Mouse (Mus musculus) urinary bladder, postnatal 10 days (tissue): ENCODE measurements around the gene D2hgdh.

ENCODE experiments used
- DNase-seq: peaks from one replicate; pipeline ENCODE4 v3.0.0; 2022; ENCODE audit warnings: low spot score

The D2hgdh gene

GRCm38 (mm10) chr1:93824609-93825008 is at the start of gene D2hgdh:
TSS of gene D2hgdh (plus strand) at chr1:93824909.
- no peak for DNase-seq

- no peak for DNase-seq
Observed at GRCm38 (mm10) chr1:93776686-93777085, 48.0 kb upstream of the D2hgdh start.

GRCm38 (mm10) chr1:93786912-93787311 is 37.8 kb upstream of the D2hgdh start:
- DNase-seq, result no peak

- no peak for DNase-seq
Observed at GRCm38 (mm10) chr1:93794526-93794925, 30.2 kb upstream of the D2hgdh start.

- no peak for DNase-seq
Observed at GRCm38 (mm10) chr1:93795886-93796285, 28.8 kb upstream of the D2hgdh start.

- no peak for DNase-seq
Observed at GRCm38 (mm10) chr1:93800670-93801503, 23.8 kb upstream of the D2hgdh start.

- DNase-seq, result peak; percentile 69
Observed at GRCm38 (mm10) chr1:93801741-93802238, 22.9 kb upstream of the D2hgdh start, which contains the start of gene Dtymk. TSS of gene Dtymk (minus strand) at chr1:93801934.

GRCm38 (mm10) chr1:93802771-93803170 is 21.9 kb upstream of the D2hgdh start:
- no peak for DNase-seq

GRCm38 (mm10) chr1:93803556-93804507 is 20.9 kb upstream of the D2hgdh start, which contains the start of gene Ing5:
TSS of gene Ing5 (plus strand) at chr1:93803965.
- DNase-seq, result peak; percentile 99

GRCm38 (mm10) chr1:93804818-93805217 is 19.9 kb upstream of the D2hgdh start:
- DNase-seq, result no peak

GRCm38 (mm10) chr1:93805221-93805951 is 19.3 kb upstream of the D2hgdh start:
- DNase-seq, result no peak

- no peak for DNase-seq
Observed at GRCm38 (mm10) chr1:93808871-93809270, 15.8 kb upstream of the D2hgdh start.

GRCm38 (mm10) chr1:93810011-93810410 is 14.7 kb upstream of the D2hgdh start:
- DNase-seq, result no peak

- DNase-seq, result no peak
Observed at GRCm38 (mm10) chr1:93811495-93812039, 13.1 kb upstream of the D2hgdh start.

- no peak for DNase-seq
Observed at GRCm38 (mm10) chr1:93817823-93818532, 6.7 kb upstream of the D2hgdh start.

- no peak for DNase-seq
Observed at GRCm38 (mm10) chr1:93818722-93819121, 6.0 kb upstream of the D2hgdh start.

- DNase-seq, result no peak
Observed at GRCm38 (mm10) chr1:93823796-93824495, 763 bp upstream of the D2hgdh start.

GRCm38 (mm10) chr1:93825105-93825674 is 481 bp downstream of the D2hgdh start:
- peak; percentile 75 for DNase-seq

GRCm38 (mm10) chr1:93825771-93826539 is 1.2 kb downstream of the D2hgdh start:
- no peak for DNase-seq
